Mouse (Mus musculus) kidney, adult 2 months (tissue): ENCODE results near the gene E2f6. TPM values are rescaled to one million over a fixed set of nuclear protein-coding genes. Genes with fewer than 3 reads are reported as not detected.

ENCODE experiments used
- DNase-seq: peaks from one replicate; pipeline ENCODE4 v3.0.0; 2021
- H3K27ac ChIP-seq: fragments of 200-500 bp; 2 replicates; pipeline ENCODE4 v1.5.1; 2012; ENCODE audit warnings: low read depth, low read length, control low read depth, inconsistent platforms; ENCODE audit not compliant: insufficient read depth
- H3K27me3 ChIP-seq: fragments of 200-500 bp; replicated peaks from 2 replicates; pipeline ENCODE4 v1.6.1; 2012; ENCODE audit warnings: mild to moderate bottlenecking, moderate library complexity, low read length, inconsistent platforms; ENCODE audit not compliant: control insufficient read depth, insufficient read depth
- H3K36me3 ChIP-seq: fragments of 200-500 bp; 2 replicates; pipeline ENCODE4 v1.6.1; 2012; ENCODE audit warnings: mild to moderate bottlenecking, moderate library complexity, low read length, inconsistent platforms; ENCODE audit not compliant: control insufficient read depth, insufficient read depth
- H3K4me1 ChIP-seq: fragments of 200-500 bp; 2 replicates; pipeline ENCODE4 v1.6.1; 2011; ENCODE audit warnings: low read length; ENCODE audit not compliant: control insufficient read depth, insufficient read depth
- H3K4me3 ChIP-seq: fragments of 200-500 bp; 2 replicates; pipeline ENCODE4 v1.5.1; 2011; ENCODE audit warnings: mild to moderate bottlenecking, low read depth, low read length, control low read depth; ENCODE audit not compliant: insufficient read depth
- CTCF ChIP-seq: fragments of 200-500 bp; conservative IDR thresholded peaks from 2 replicates; pipeline ENCODE4 v1.5.1; 2011; ENCODE audit warnings: low read depth, mild to moderate bottlenecking, control low read depth, low read length, moderate library complexity, mixed read lengths; ENCODE audit not compliant: insufficient read depth, insufficient read length
- POLR2A ChIP-seq: fragments of 200-500 bp; IDR thresholded peaks from one replicate; pipeline ENCODE4 v1.6.1; 2011; ENCODE audit warnings: low read depth, low read length, control low read depth
- WGBS: fragments of 180-500 bp; shearing (Covaris S2); methylation state at CpG from one replicate; pipeline ENCODE4 v1.1.7; 2018; 5-methylcytosine and 5-hydroxymethylcytosine counted together
- polyA plus RNA-seq: library from polyadenylated mRNA; depleted of rRNA; stranded (reverse); fragments of >200 nt; gene quantifications from 2 replicates; pipeline ENCODE4 v1.2.3, GENCODE M21; 2012

Gene E2f6
- polyA plus RNA-seq, 1 experiment: 15.5 TPM

- H3K27me3 ChIP-seq: no peaks in the 10 kb centered on the region
- no peak overlapping the region for H3K27ac ChIP-seq
- H3K36me3 ChIP-seq: no peaks in the 10 kb centered on the region
- WGBS: 42% methylated on average over 4 of the region's 4 CpGs
- DNase-seq: peak; percentile 64
- no peak for TF ChIP-seq CTCF
- TF ChIP-seq POLR2A: no peak
- no peaks in the 10 kb centered on the region for H3K4me1 ChIP-seq
- H3K4me3 ChIP-seq: no peak overlapping the region
Measured at GRCm38 (mm10) chr12:16831071-16831470, 20.3 kb downstream of the E2f6 start.

- peak; percentile 25 for DNase-seq
- H3K4me3 ChIP-seq: no peak overlapping the region
- H3K36me3 ChIP-seq: no peaks in the 10 kb centered on the region
- H3K27ac ChIP-seq: no peak overlapping the region
- H3K27me3 ChIP-seq: no peaks in the 10 kb centered on the region
- H3K4me1 ChIP-seq: no peaks in the 10 kb centered on the region
- TF ChIP-seq CTCF (no peak), POLR2A (no peak)
- 42% methylated on average over 11 of the region's 11 CpGs for WGBS
Measured at GRCm38 (mm10) chr12:16834701-16835100, 23.9 kb downstream of the E2f6 start.

- Histone ChIP-seq H3K4me1 (no peaks in the 10 kb centered on the region), H3K4me3 (no peak overlapping the region)
- peak; percentile 75 for DNase-seq
Measured at GRCm38 (mm10) chr12:16836188-16836587, 25.4 kb downstream of the E2f6 start.

GRCm38 (mm10) chr12:16837766-16838165 is 27.0 kb downstream of the E2f6 start:
- Histone ChIP-seq H3K4me1 (no peaks in the 10 kb centered on the region), H3K27me3 (no peaks in the 10 kb centered on the region), H3K4me3 (no peak overlapping the region), H3K36me3 (no peaks in the 10 kb centered on the region), H3K27ac (no peak overlapping the region)
- WGBS: 82% methylated on average over 4 of the region's 4 CpGs
- no peak for TF ChIP-seq CTCF
- no peak for TF ChIP-seq POLR2A
- no peak for DNase-seq

More at GRCm38 (mm10) chr12:16836188-16836587, 25.4 kb downstream of the E2f6 start:
- WGBS: 30% methylated on average over 9 of the region's 9 CpGs
- Histone ChIP-seq H3K36me3 (no peaks in the 10 kb centered on the region), H3K27ac (peak overlapping the region; percentile 30), H3K27me3 (no peaks in the 10 kb centered on the region)
- no peak for TF ChIP-seq POLR2A
- no peak for TF ChIP-seq CTCF

GRCm38 (mm10) chr12:16840842-16841782 is 30.3 kb downstream of the E2f6 start:
- no peak for TF ChIP-seq CTCF
- TF ChIP-seq POLR2A: no peak
- no peaks in the 10 kb centered on the region for H3K27me3 ChIP-seq
- no peak overlapping the region for H3K4me3 ChIP-seq
- 73% methylated on average over 8 of the region's 8 CpGs for WGBS
- peak; percentile 23 for DNase-seq
- no peaks in the 10 kb centered on the region for H3K36me3 ChIP-seq
- no peaks in the 10 kb centered on the region for H3K4me1 ChIP-seq
- no peak overlapping the region for H3K27ac ChIP-seq

GRCm38 (mm10) chr12:16844623-16845592 is 34.1 kb downstream of the E2f6 start:
- H3K27ac ChIP-seq: no peak overlapping the region
- H3K27me3 ChIP-seq: no peaks in the 10 kb centered on the region
- no peaks in the 10 kb centered on the region for H3K36me3 ChIP-seq
- DNase-seq: peak; percentile 38
- H3K4me3 ChIP-seq: no peak overlapping the region
- TF ChIP-seq CTCF (no peak), POLR2A (no peak)
- H3K4me1 ChIP-seq: no peaks in the 10 kb centered on the region
- WGBS: 50% methylated on average over 14 of the region's 14 CpGs
